Mouse (Mus musculus) gastrocnemius, adult 2 months (tissue): ENCODE data around the gene Arhgef7. TPM values are rescaled to one million over a fixed set of nuclear protein-coding genes. Genes with fewer than 3 reads are reported as not detected.
A peak's percentile ranks its signal among the peaks of the same experiment; 100 is the strongest.
"Not testable (repeated sequence)": the region's sequence is repeated elsewhere in the genome, so short reads cannot be mapped to it uniquely, and the experiment has no call there.

Source experiments
- DNase-seq: peaks from one replicate; pipeline ENCODE4 v3.0.0; 2022
- H3K27ac ChIP-seq: fragments of 200-600 bp; 2 replicates; pipeline ENCODE4 v1.8.1; 2022; ENCODE audit warnings: mild to moderate bottlenecking
- H3K4me3 ChIP-seq: fragments of 200-600 bp; 2 replicates; pipeline ENCODE4 v1.8.1; 2022; ENCODE audit warnings: mild to moderate bottlenecking, moderate library complexity
- CTCF ChIP-seq: fragments of 200-600 bp; IDR thresholded peaks from 2 replicates; pipeline ENCODE4 v1.8.1; 2022; ENCODE audit warnings: antibody characterized with exemption, mild to moderate bottlenecking, moderate library complexity
- intact Hi-C: fragments of 180-260 bp; cut with DNase I; formaldehyde crosslinking; loops from one replicate; pipeline ENCODE4 v1.15.1; 2025
- total RNA-seq, 2 experiments: library from RNA; stranded (reverse); gene quantifications; 2 replicates each; pipeline ENCODE4 v1.2.3; 2021

Arhgef7 gene
- total RNA-seq, 2 experiments from 2014 or later = 30.3 to 50.9 TPM

DNA sequence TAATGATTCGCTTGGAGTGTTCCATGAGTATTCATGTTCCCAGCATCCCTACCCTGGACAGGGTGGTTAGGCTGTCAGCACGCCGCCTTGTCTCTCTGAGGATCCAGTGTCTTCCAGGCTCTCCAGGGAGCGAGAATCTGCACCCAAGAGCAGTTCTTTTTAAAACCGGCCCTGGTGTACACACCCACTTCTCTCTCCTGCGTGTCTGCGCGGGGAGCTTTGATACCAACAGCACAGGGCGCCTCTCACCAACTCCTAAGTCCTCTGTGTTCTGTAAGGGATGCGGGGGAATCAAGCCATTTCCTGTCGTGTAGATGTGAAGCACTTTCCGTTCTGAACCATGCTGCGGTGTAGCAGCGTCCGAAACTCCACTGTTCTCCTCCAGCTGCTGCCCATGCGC is 107.2 kb downstream of the Arhgef7 start:
- DNase-seq = no peak
- no peak for TF ChIP-seq CTCF
- intact Hi-C loops = no loop called here
- Histone ChIP-seq H3K27ac (no peak overlapping the region), H3K4me3 (no peak overlapping the region)

- TF ChIP-seq CTCF = no peak
- no peak for DNase-seq
- intact Hi-C loops = no loop called here
- Histone ChIP-seq H3K27ac (no peak within 1 kb of the TSS), H3K4me3 (no peak within 1 kb of the TSS)
Measured at GRCm38 (mm10) chr8:11840174-11840573, 112.7 kb downstream of the Arhgef7 start, which contains the start of gene Tex29. Tex29 (plus strand) TSS chr8:11840474.

GRCm38 (mm10) chr8:11841571-11841970 is 114.0 kb downstream of the Arhgef7 start:
- Histone ChIP-seq H3K27ac (no peak overlapping the region), H3K4me3 (no peak overlapping the region)
- DNase-seq = no peak
- no peak for TF ChIP-seq CTCF
- intact Hi-C loops = no loop called here

DNA sequence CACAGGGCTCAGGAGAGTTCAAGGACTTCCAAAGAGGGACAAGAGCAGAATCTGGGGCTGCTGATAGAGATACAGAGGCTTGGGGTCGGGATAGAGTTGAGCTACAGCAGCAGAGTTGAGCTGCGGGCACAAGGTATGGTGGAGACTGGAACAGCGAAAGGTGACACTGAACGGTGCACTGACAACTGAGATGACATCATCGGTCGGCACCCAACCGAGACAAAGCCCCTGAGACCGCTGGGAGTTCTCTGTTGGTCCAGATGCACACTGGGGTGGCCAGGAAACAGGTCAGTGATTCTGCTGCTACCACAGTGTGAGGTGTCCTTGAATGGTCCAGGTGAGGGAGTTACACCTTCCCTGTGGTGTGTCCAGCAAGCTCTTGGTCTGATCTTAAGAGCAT is 115.2 kb downstream of the Arhgef7 start:
- Histone ChIP-seq H3K27ac (no peak overlapping the region), H3K4me3 (no peak overlapping the region)
- TF ChIP-seq CTCF = no peak
- no peak for DNase-seq
- intact Hi-C loops = no loop called here

DNA sequence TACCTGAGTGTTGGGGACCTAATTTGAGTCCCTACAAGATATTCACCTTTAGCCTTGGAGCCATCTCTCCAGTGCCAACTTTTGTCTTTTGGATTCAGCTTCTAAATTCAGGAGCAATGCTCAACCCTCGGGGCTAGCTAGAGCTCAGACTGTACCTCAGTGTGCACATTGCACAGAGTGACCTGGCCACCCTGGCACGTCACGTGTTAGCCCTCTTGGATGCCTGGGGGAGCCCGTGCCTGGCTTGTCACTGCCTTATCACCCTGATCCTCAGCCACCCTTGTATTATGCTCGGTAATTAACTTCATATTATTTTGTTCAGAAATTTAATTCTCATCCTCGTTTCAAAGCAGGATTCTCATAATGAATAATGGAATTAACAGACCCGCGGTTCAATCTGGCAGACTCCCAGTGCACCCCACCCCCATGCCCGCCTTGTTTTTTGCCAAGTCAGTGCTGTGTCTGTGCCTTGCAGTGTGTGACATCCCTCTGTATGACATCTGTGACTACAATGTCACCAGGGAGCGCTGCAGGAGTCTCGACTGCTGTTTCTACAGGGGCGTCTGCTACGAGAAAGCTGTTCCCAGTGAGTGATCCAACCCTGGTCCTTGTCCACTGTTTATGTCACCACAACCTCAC is 116.3 kb downstream of the Arhgef7 start:
- intact Hi-C loops = no loop called here
- Histone ChIP-seq H3K27ac (no peak overlapping the region), H3K4me3 (no peak overlapping the region)
- no peak for DNase-seq
- TF ChIP-seq CTCF = no peak

GRCm38 (mm10) chr8:11844316-11844685 is 116.8 kb downstream of the Arhgef7 start:
- Histone ChIP-seq H3K27ac (no peak overlapping the region), H3K4me3 (no peak overlapping the region)
- no peak for TF ChIP-seq CTCF
- DNase-seq = peak; percentile 59
- intact Hi-C loops = no loop called here

- DNase-seq = peak; percentile 64
- Histone ChIP-seq H3K4me3 (no peak overlapping the region), H3K27ac (no peak overlapping the region)
- intact Hi-C loops = no loop called here
- TF ChIP-seq CTCF = no peak
Measured at GRCm38 (mm10) chr8:11846807-11847206, 119.3 kb downstream of the Arhgef7 start.

GRCm38 (mm10) chr8:11867832-11868231 is 140.3 kb downstream of the Arhgef7 start:
- intact Hi-C loops = no loop called here
- no peak overlapping the region for H3K27ac ChIP-seq
- H3K4me3 ChIP-seq = no peak overlapping the region
- peak; percentile 33; the same call in 1 of the 2 replicates for TF ChIP-seq CTCF
- DNase-seq = no peak

- intact Hi-C loops = not testable (repeated sequence)
Measured at GRCm38 (mm10) chr8:11874227-11874626, 146.7 kb downstream of the Arhgef7 start.

DNA sequence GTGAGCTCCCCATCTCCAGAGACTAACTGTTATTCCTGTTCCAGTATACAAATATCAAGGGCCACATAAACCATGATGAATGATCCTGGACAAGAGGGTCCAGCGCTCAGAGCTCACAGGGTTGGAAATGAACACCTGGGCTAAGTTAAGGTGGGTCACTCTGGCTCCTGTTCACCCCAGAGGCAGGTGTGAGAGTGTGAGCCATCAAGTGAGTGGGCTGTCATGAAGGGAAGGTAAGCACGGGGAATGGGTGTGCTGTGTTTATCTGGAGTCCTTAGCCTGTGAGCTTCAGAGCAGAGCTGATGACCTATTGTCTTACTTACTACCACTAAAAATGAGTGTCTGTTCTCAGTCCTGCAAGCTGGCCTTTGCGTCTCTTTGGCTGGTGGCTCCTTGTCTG is 157.1 kb downstream of the Arhgef7 start:
- DNase-seq = no peak
- no peak overlapping the region for H3K4me3 ChIP-seq
- no peak overlapping the region for H3K27ac ChIP-seq
- intact Hi-C loops = no loop called here
- no peak for TF ChIP-seq CTCF

More at GRCm38 (mm10) chr8:11874227-11874626, 146.7 kb downstream of the Arhgef7 start:
- not testable (repeated sequence) for H3K4me3 ChIP-seq, DNase-seq, H3K27ac ChIP-seq

Other genes starting within 250 kb of the Arhgef7 start
- gene Rab20, start 249.0 kb upstream of the Arhgef7 start, total RNA-seq = 1 to 10 TPM; 1.3 to 2.5 TPM
- gene Naxd, start 230.2 kb upstream of the Arhgef7 start, total RNA-seq = 10 to 100 TPM; 28.1 to 31.2 TPM
- 10 to 100 TPM; 13.8 to 19.4 TPM for gene Cars2, start 176.9 kb upstream of the Arhgef7 start, total RNA-seq
- gene Ing1, start 172.2 kb upstream of the Arhgef7 start, total RNA-seq = 10 to 100 TPM; 15.5 to 19.9 TPM
- gene Ankrd10, start 92.0 kb upstream of the Arhgef7 start, total RNA-seq = 10 to 100 TPM; 15.3 to 16.0 TPM
- not detected for gene 1700016D06Rik, start 26.7 kb upstream of the Arhgef7 start, total RNA-seq
- not detected for gene Tex29, start 112.8 kb downstream of the Arhgef7 start, total RNA-seq